Mouse (Mus musculus) liver, postnatal 0 days (tissue): ENCODE results near the gene Igfbpl1.

Experiments
- CTCF ChIP-seq: sonication (generic); IDR thresholded peaks from 2 replicates; pipeline ENCODE4 v1.5.1; 2016; ENCODE audit warnings: antibody characterized with exemption, low read depth
- EP300 ChIP-seq: IDR thresholded peaks from 2 replicates; pipeline ENCODE4 v1.6.1; 2016; ENCODE audit warnings: antibody characterized with exemption, low read depth, mild to moderate bottlenecking

DNA sequence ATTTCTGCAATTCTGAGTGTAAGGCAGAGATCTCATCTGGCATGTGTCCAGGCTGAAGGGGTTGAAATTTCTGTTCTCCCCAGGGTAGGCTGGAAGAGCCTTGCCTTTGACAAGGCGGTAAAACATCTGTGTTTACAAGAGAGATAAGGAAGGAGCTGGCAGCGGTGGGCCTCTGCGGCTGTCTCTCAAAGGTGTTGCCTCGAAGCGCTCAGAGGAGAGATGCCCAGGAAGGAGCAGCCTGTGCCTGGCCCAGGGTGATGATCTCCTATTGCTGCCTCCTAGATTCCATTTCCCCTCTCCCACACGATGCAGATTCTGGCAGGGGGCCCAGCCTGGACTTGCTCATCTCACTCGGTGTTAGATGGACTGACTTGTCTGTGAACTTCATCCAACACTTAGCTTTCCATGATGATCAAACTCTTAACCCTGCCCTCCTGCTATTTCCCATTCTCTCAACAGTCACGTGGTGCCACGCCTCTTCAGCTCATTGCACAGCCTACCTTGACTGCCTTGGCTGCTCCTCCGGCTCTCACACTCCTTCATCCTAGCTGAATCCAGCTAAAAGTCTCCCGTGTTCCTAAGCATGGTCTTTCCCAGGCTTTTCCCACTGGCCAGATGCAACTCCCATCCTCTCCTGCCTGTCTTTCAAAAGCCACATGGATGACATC lies 58.7 kb downstream of the Igfbpl1 start:
- TF ChIP-seq CTCF = no peak
- no peak for TF ChIP-seq EP300
